Mouse (Mus musculus) liver, embryonic 13.5 days (tissue): ENCODE measurements around the gene Faim. TPM values are rescaled to one million over a fixed set of nuclear protein-coding genes. Genes with fewer than 3 reads are reported as not detected.

Source experiments
- ATAC-seq: fragments of 200-750 bp; cut with Nextera tagmentation; 2 replicates; pipeline ENCODE4 v1.8.0; 2017; ENCODE audit warnings: low read depth, mild to moderate bottlenecking, moderate number of reproducible peaks, moderate library complexity
- DNase-seq: peaks from one replicate; pipeline ENCODE4 v3.0.0; 2022
- H3K27ac ChIP-seq: fragments of 300-500 bp; sonication (generic); 2 replicates; pipeline ENCODE4 v1.5.1; 2015; ENCODE audit warnings: moderate library complexity, mild to moderate bottlenecking, inconsistent platforms
- H3K27me3 ChIP-seq: fragments of 300-500 bp; sonication (generic); 2 replicates; pipeline ENCODE4 v1.6.1; 2015; ENCODE audit warnings: mild to moderate bottlenecking, inconsistent platforms
- H3K36me3 ChIP-seq: fragments of 300-500 bp; sonication (generic); 2 replicates; pipeline ENCODE4 v1.6.1; 2015; ENCODE audit warnings: mild to moderate bottlenecking, inconsistent platforms
- H3K4me1 ChIP-seq: fragments of 300-500 bp; sonication (generic); replicated peaks from 2 replicates; pipeline ENCODE4 v1.6.1; 2015; ENCODE audit warnings: inconsistent platforms
- H3K4me2 ChIP-seq: fragments of 300-500 bp; sonication (generic); 2 replicates; pipeline ENCODE4 v1.6.1; 2015; ENCODE audit warnings: inconsistent platforms, mild to moderate bottlenecking, moderate library complexity
- H3K4me3 ChIP-seq: fragments of 300-500 bp; sonication (generic); replicated peaks from 2 replicates; pipeline ENCODE4 v1.5.1; 2015; ENCODE audit warnings: mild to moderate bottlenecking, inconsistent platforms
- H3K9ac ChIP-seq: fragments of 300-500 bp; sonication (generic); 2 replicates; pipeline ENCODE4 v1.6.1; 2015; ENCODE audit warnings: mild to moderate bottlenecking, inconsistent platforms
- H3K9me3 ChIP-seq: fragments of 300-500 bp; sonication (generic); replicated peaks from 2 replicates; pipeline ENCODE4 v1.6.1; 2016; ENCODE audit warnings: inconsistent platforms
- WGBS: fragments of 180-500 bp; shearing (Covaris S2); methylation state at CpG from one replicate; pipeline ENCODE4 v1.1.7; 2015; ENCODE audit not compliant: insufficient replicate concordance; 5-methylcytosine and 5-hydroxymethylcytosine counted together
- polyA plus RNA-seq: library from polyadenylated mRNA; unstranded; fragments of >200 nt; fragmentation: Nextera tagmentation; extraction: Ambion mirVana; gene quantifications from 2 replicates; pipeline ENCODE4 v1.2.1, GENCODE M21; 2015

Gene Faim
- polyA plus RNA-seq, 1 experiment from 2014 or later: 16.4 TPM

GRCm38 (mm10) chr9:99017679-99018078 is 31.5 kb downstream of the Faim start:
- H3K4me3 ChIP-seq: no peak overlapping the region
- 69% methylated on average over 6 of the region's 6 CpGs for WGBS
- DNase-seq (no peak), ATAC-seq (no peak)
- no peak overlapping the region for H3K27ac ChIP-seq
- H3K27me3 ChIP-seq: no peaks in the 10 kb centered on the region
- no peak overlapping the region for H3K4me2 ChIP-seq
- H3K9ac ChIP-seq: no peak overlapping the region
- no peaks in the 10 kb centered on the region for H3K4me1 ChIP-seq
- no peaks in the 10 kb centered on the region for H3K36me3 ChIP-seq
- no peaks in the 10 kb centered on the region for H3K9me3 ChIP-seq

GRCm38 (mm10) chr9:99021166-99021565 is 35.0 kb downstream of the Faim start:
- H3K27ac ChIP-seq: no peak overlapping the region
- H3K4me1 ChIP-seq: no peaks in the 10 kb centered on the region
- no peaks in the 10 kb centered on the region for H3K9me3 ChIP-seq
- H3K36me3 ChIP-seq: no peaks in the 10 kb centered on the region
- H3K4me2 ChIP-seq: no peak overlapping the region
- H3K4me3 ChIP-seq: no peak overlapping the region
- no peak for DNase-seq
- H3K27me3 ChIP-seq: no peaks in the 10 kb centered on the region
- H3K9ac ChIP-seq: no peak overlapping the region
- ATAC-seq: no peak
- WGBS: 51% methylated on average over 5 of the region's 5 CpGs

GRCm38 (mm10) chr9:99021751-99022150 is 35.6 kb downstream of the Faim start:
- Histone ChIP-seq H3K36me3 (no peaks in the 10 kb centered on the region), H3K27ac (no peak overlapping the region), H3K9ac (no peak overlapping the region), H3K27me3 (no peaks in the 10 kb centered on the region), H3K4me2 (no peak overlapping the region), H3K9me3 (no peaks in the 10 kb centered on the region), H3K4me1 (no peaks in the 10 kb centered on the region), H3K4me3 (no peak overlapping the region)
- ATAC-seq (no peak), DNase-seq (no peak)
- 68% methylated on average over 4 of the region's 4 CpGs for WGBS

GRCm38 (mm10) chr9:99032031-99032430 is 45.9 kb downstream of the Faim start:
- peaks cover 6% of the 10 kb centered on the region; the same call in 1 of the 2 replicates for H3K4me1 ChIP-seq
- no peaks in the 10 kb centered on the region for H3K9me3 ChIP-seq
- H3K27me3 ChIP-seq: no peaks in the 10 kb centered on the region
- H3K9ac ChIP-seq: no peak overlapping the region
- H3K4me3 ChIP-seq: no peak overlapping the region
- ATAC-seq (no peak), DNase-seq (no peak)
- H3K27ac ChIP-seq: no peak overlapping the region
- no peak overlapping the region for H3K4me2 ChIP-seq
- 70% methylated on average over 8 of the region's 8 CpGs for WGBS
- peaks cover 14% of the 10 kb centered on the region for H3K36me3 ChIP-seq

GRCm38 (mm10) chr9:99034111-99034510 is 47.9 kb downstream of the Faim start:
- H3K4me1 ChIP-seq: peaks cover 7% of the 10 kb centered on the region; the same call in 1 of the 2 replicates
- no peak for ATAC-seq
- no peak overlapping the region for H3K4me3 ChIP-seq
- DNase-seq: no peak
- H3K9me3 ChIP-seq: no peaks in the 10 kb centered on the region
- H3K27me3 ChIP-seq: no peaks in the 10 kb centered on the region
- no peak overlapping the region for H3K27ac ChIP-seq
- H3K4me2 ChIP-seq: no peak overlapping the region
- 84% methylated on average over 8 of the region's 8 CpGs for WGBS
- H3K36me3 ChIP-seq: peaks cover 30% of the 10 kb centered on the region
- H3K9ac ChIP-seq: no peak overlapping the region

GRCm38 (mm10) chr9:99035575-99035974 is 49.4 kb downstream of the Faim start, which contains the start of gene Gm1123:
TSS of gene Gm1123 (minus strand) at chr9:99035715.
- H3K4me2 ChIP-seq: no peak within 1 kb of the TSS
- no peak within 1 kb of the TSS for H3K9ac ChIP-seq
- H3K27ac ChIP-seq: no peak within 1 kb of the TSS
- WGBS: 82% methylated on average over 12 of the region's 12 CpGs
- peaks cover 42% of the 10 kb centered on the region for H3K36me3 ChIP-seq
- H3K4me3 ChIP-seq: no peak within 1 kb of the TSS
- no peaks in the 10 kb centered on the region for H3K9me3 ChIP-seq
- no peak for DNase-seq
- peak; percentile 29; the same call in 1 of the 2 replicates for ATAC-seq
- H3K27me3 ChIP-seq: no peaks in the 10 kb centered on the region
- peaks cover 7% of the 10 kb centered on the region; the same call in 1 of the 2 replicates for H3K4me1 ChIP-seq

GRCm38 (mm10) chr9:99041994-99042393 is 55.8 kb downstream of the Faim start:
- Histone ChIP-seq H3K9me3 (no peaks in the 10 kb centered on the region), H3K27ac (no peak overlapping the region), H3K4me3 (no peak overlapping the region), H3K9ac (no peak overlapping the region), H3K36me3 (peaks cover 80% of the 10 kb centered on the region), H3K27me3 (no peaks in the 10 kb centered on the region), H3K4me2 (no peak overlapping the region), H3K4me1 (peaks cover 2% of the 10 kb centered on the region; the same call in 1 of the 2 replicates)
- DNase-seq (no peak), ATAC-seq (no peak)
- 69% methylated on average over 9 of the region's 9 CpGs for WGBS

GRCm38 (mm10) chr9:99042641-99043040 is 56.5 kb downstream of the Faim start:
- Histone ChIP-seq H3K27ac (no peak overlapping the region), H3K4me2 (no peak overlapping the region), H3K4me1 (no peaks in the 10 kb centered on the region), H3K4me3 (no peak overlapping the region), H3K9ac (no peak overlapping the region), H3K36me3 (peaks cover 78% of the 10 kb centered on the region), H3K27me3 (no peaks in the 10 kb centered on the region), H3K9me3 (no peaks in the 10 kb centered on the region)
- no peak for DNase-seq
- no peak for ATAC-seq
- 77% methylated on average over 4 of the region's 4 CpGs for WGBS

- Histone ChIP-seq H3K9me3 (no peaks in the 10 kb centered on the region), H3K4me2 (no peak overlapping the region), H3K27me3 (no peaks in the 10 kb centered on the region), H3K27ac (no peak overlapping the region), H3K4me1 (no peaks in the 10 kb centered on the region), H3K9ac (no peak overlapping the region), H3K4me3 (no peak overlapping the region), H3K36me3 (peaks cover 66% of the 10 kb centered on the region)
- WGBS: 86% methylated on average over 8 of the region's 8 CpGs
- ATAC-seq: no peak
- DNase-seq: no peak
These were observed 58.6 kb downstream of the Faim start for GRCm38 (mm10) chr9:99044761-99045160.

GRCm38 (mm10) chr9:99048724-99049250 is 62.6 kb downstream of the Faim start:
- Histone ChIP-seq H3K9ac (no peak overlapping the region), H3K4me2 (no peak overlapping the region), H3K4me3 (no peak overlapping the region), H3K9me3 (no peaks in the 10 kb centered on the region), H3K4me1 (no peaks in the 10 kb centered on the region), H3K36me3 (peaks cover 61% of the 10 kb centered on the region), H3K27me3 (no peaks in the 10 kb centered on the region), H3K27ac (no peak overlapping the region)
- WGBS: 76% methylated on average over 1 of the region's 1 CpGs
- ATAC-seq (no peak), DNase-seq (no peak)

- 75% methylated on average over 6 of the region's 6 CpGs for WGBS
- no peak overlapping the region for H3K4me2 ChIP-seq
- DNase-seq (no peak), ATAC-seq (no peak)
- no peaks in the 10 kb centered on the region for H3K4me1 ChIP-seq
- no peaks in the 10 kb centered on the region for H3K27me3 ChIP-seq
- no peak overlapping the region for H3K27ac ChIP-seq
- peaks cover 59% of the 10 kb centered on the region for H3K36me3 ChIP-seq
- H3K9me3 ChIP-seq: no peaks in the 10 kb centered on the region
- no peak overlapping the region for H3K4me3 ChIP-seq
- no peak overlapping the region for H3K9ac ChIP-seq
These were observed 63.6 kb downstream of the Faim start for GRCm38 (mm10) chr9:99049760-99050159.
